Mouse (Mus musculus): ENCODE results near the gene Ly6g6d.

The Ly6g6d gene

GRCm38 (mm10) chr17:35100196-35100765 lies 22.4 kb upstream of the Ly6g6d start:
- no peak for DNase-seq (ENCODE audit: low spot score in 2 of 2)

GRCm38 (mm10) chr17:35097164-35097655 lies 19.3 kb upstream of the Ly6g6d start:
- peak in 1 of 2 experiments; percentile 72 for DNase-seq (ENCODE audit: low spot score in 2 of 2)

- DNase-seq (ENCODE audit: low spot score in 2 of 2) = no peak
These were observed 18.7 kb upstream of the Ly6g6d start for GRCm38 (mm10) chr17:35096597-35096996.

- DNase-seq (ENCODE audit: low spot score in 2 of 2) = no peak
These were observed 16.9 kb upstream of the Ly6g6d start for GRCm38 (mm10) chr17:35094475-35095365.

- DNase-seq (ENCODE audit: low spot score in 2 of 2) = no peak
These were observed 14.7 kb upstream of the Ly6g6d start for GRCm38 (mm10) chr17:35092403-35093198.

- DNase-seq (ENCODE audit: low spot score in 2 of 2) = peak; percentile 56 to 72
These were observed 12.5 kb upstream of the Ly6g6d start for GRCm38 (mm10) chr17:35090166-35090932.

- DNase-seq (ENCODE audit: low spot score in 2 of 2) = peak; percentile 95 to 98
These were observed 11.2 kb upstream of the Ly6g6d start, which contains the start of gene Abhd16a for GRCm38 (mm10) chr17:35088825-35089644. Gene Abhd16a (plus strand): TSS chr17:35089263.

- no peak for DNase-seq (ENCODE audit: low spot score in 2 of 2)
These were observed 10.3 kb upstream of the Ly6g6d start for GRCm38 (mm10) chr17:35088151-35088550.

- no peak for DNase-seq (ENCODE audit: low spot score in 2 of 2)
These were observed 7.5 kb upstream of the Ly6g6d start, which contains the start of gene Ly6g6f for GRCm38 (mm10) chr17:35085208-35085865. Gene Ly6g6f (minus strand): TSS chr17:35085610.

GRCm38 (mm10) chr17:35083929-35084497 lies 6.1 kb upstream of the Ly6g6d start:
- DNase-seq (ENCODE audit: low spot score in 2 of 2) = no peak

GRCm38 (mm10) chr17:35082841-35083576 lies 5.1 kb upstream of the Ly6g6d start:
- no peak for DNase-seq (ENCODE audit: low spot score in 2 of 2)

GRCm38 (mm10) chr17:35080710-35081109 lies 2.8 kb upstream of the Ly6g6d start:
- no peak for DNase-seq (ENCODE audit: low spot score in 2 of 2)

- no peak for DNase-seq (ENCODE audit: low spot score in 2 of 2)
These were observed 2.4 kb upstream of the Ly6g6d start for GRCm38 (mm10) chr17:35080248-35080647.

GRCm38 (mm10) chr17:35079778-35080177 lies 1.9 kb upstream of the Ly6g6d start:
- DNase-seq (ENCODE audit: low spot score in 2 of 2) = peak in 1 of 2 experiments; percentile 37

GRCm38 (mm10) chr17:35077285-35077684 lies 580 bp downstream of the Ly6g6d start:
- DNase-seq (ENCODE audit: low spot score in 2 of 2) = no peak

- no peak for DNase-seq (ENCODE audit: low spot score in 2 of 2)
These were observed 1.2 kb downstream of the Ly6g6d start, which contains the start of gene Ly6g6e for GRCm38 (mm10) chr17:35076507-35077176. Gene Ly6g6e (plus strand): TSS chr17:35076902.

- DNase-seq (ENCODE audit: low spot score in 2 of 2) = no peak
These were observed 3.8 kb downstream of the Ly6g6d start for GRCm38 (mm10) chr17:35074097-35074496.

GRCm38 (mm10) chr17:35071454-35071853 lies 6.4 kb downstream of the Ly6g6d start:
- DNase-seq (ENCODE audit: low spot score in 2 of 2) = no peak
